Mouse (Mus musculus) right cerebral cortex, postnatal 36 days (tissue): ENCODE results near the gene Ticam1.

ENCODE experiments used
- DNase-seq, 2 experiments: peaks; one replicate each; pipeline ENCODE4 v3.0.0; 2022; ENCODE audit warnings: low spot score in 2 of 2, mixed read lengths in 1 of 2

Gene Ticam1

GRCm38 (mm10) chr17:56276643-56277566, at the start of gene Ticam1:
Gene Ticam1, minus strand, starts transcription at chr17:56276786.
- DNase-seq: peak; percentile 81 to 83

GRCm38 (mm10) chr17:56325450-56326152, 49.0 kb upstream of the Ticam1 start, which contains the start of gene Kdm4b:
Gene Kdm4b, plus strand, starts transcription at chr17:56326062.
- peak; percentile 99 to 100 for DNase-seq

GRCm38 (mm10) chr17:56324419-56324818, 47.8 kb upstream of the Ticam1 start:
- no peak for DNase-seq

- no peak for DNase-seq
These were observed 32.8 kb upstream of the Ticam1 start for GRCm38 (mm10) chr17:56309191-56309945.

- no peak for DNase-seq
These were observed 31.5 kb upstream of the Ticam1 start for GRCm38 (mm10) chr17:56308088-56308487.

- DNase-seq: no peak
These were observed 29.2 kb upstream of the Ticam1 start for GRCm38 (mm10) chr17:56305826-56306225.

GRCm38 (mm10) chr17:56305156-56305555, 28.6 kb upstream of the Ticam1 start:
- no peak for DNase-seq

- DNase-seq: no peak
These were observed 28.1 kb upstream of the Ticam1 start for GRCm38 (mm10) chr17:56304718-56305117.

- DNase-seq: peak; percentile 86 to 87
These were observed 27.4 kb upstream of the Ticam1 start for GRCm38 (mm10) chr17:56303847-56304586.

GRCm38 (mm10) chr17:56303160-56303846, 26.7 kb upstream of the Ticam1 start, which contains the start of gene Uhrf1:
Gene Uhrf1, plus strand, starts transcription at chr17:56303321.
- DNase-seq: no peak

- DNase-seq: no peak
These were observed 25.9 kb upstream of the Ticam1 start for GRCm38 (mm10) chr17:56302363-56302996.

GRCm38 (mm10) chr17:56300186-56300585, 23.6 kb upstream of the Ticam1 start, which contains the start of gene Arrdc5:
Gene Arrdc5, minus strand, starts transcription at chr17:56300286.
- DNase-seq: no peak

GRCm38 (mm10) chr17:56298238-56298637, 21.7 kb upstream of the Ticam1 start:
- DNase-seq: no peak

GRCm38 (mm10) chr17:56296201-56296600, 19.6 kb upstream of the Ticam1 start:
- no peak for DNase-seq

- no peak for DNase-seq
These were observed 17.7 kb upstream of the Ticam1 start for GRCm38 (mm10) chr17:56294241-56294640.

GRCm38 (mm10) chr17:56293291-56293690, 16.7 kb upstream of the Ticam1 start:
- no peak for DNase-seq

- DNase-seq: no peak
These were observed 16.1 kb upstream of the Ticam1 start, which contains the start of gene Plin3 for GRCm38 (mm10) chr17:56292531-56293222. Gene Plin3, minus strand, starts transcription at chr17:56292873.

GRCm38 (mm10) chr17:56291826-56292475, 15.4 kb upstream of the Ticam1 start:
- DNase-seq: no peak

- peak in 1 of 2 experiments; percentile 38 for DNase-seq
These were observed 14.6 kb upstream of the Ticam1 start for GRCm38 (mm10) chr17:56291171-56291511.
